Mouse (Mus musculus): ENCODE data around the gene Kcnj6. TPM values are rescaled to one million over a fixed set of nuclear protein-coding genes. Genes with fewer than 3 reads are reported as not detected.
A peak's percentile ranks its signal among the peaks of the same experiment; 100 is the strongest.

Gene Kcnj6
- polyA plus RNA-seq, 1 experiment from 2014 or later = not detected

DNA sequence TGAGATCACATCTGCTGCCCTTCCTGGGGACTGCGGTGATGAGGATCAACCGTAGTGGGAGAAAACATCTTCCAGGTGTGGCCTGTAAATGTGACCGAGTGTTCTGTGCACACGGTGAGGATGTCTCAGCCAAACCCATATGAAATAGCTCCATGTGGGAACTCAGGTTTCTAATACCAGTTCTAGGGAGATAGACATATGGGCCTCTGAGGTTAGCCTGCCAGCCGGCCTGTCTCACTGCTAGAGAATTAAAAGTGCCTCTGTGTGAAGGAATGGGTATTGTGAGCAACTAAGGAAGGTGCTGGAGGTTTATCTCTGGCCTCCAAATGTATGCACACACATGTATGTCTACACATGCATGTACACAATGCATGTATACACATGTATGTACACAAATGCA is 129.1 kb downstream of the Kcnj6 start:
- no peak overlapping the region for H3K27ac ChIP-seq
- H3K36me3 ChIP-seq = no peaks in the 10 kb centered on the region
- WGBS = 75% methylated on average over 5 of the region's 5 CpGs
- no peak for DNase-seq (ENCODE audit: low spot score)
- no peak overlapping the region for H3K4me3 ChIP-seq
- H3K4me1 ChIP-seq (replicated peaks) = peaks cover 12% of the 10 kb centered on the region
- H3K27me3 ChIP-seq (ENCODE audit: insufficient read depth, poor library complexity, severe bottlenecking) = no peaks in the 10 kb centered on the region
- 0 out of 2 replicates have a peak, but pooled peaks cover 4% of the 10 kb centered on the region for H3K9me3 ChIP-seq

DNA sequence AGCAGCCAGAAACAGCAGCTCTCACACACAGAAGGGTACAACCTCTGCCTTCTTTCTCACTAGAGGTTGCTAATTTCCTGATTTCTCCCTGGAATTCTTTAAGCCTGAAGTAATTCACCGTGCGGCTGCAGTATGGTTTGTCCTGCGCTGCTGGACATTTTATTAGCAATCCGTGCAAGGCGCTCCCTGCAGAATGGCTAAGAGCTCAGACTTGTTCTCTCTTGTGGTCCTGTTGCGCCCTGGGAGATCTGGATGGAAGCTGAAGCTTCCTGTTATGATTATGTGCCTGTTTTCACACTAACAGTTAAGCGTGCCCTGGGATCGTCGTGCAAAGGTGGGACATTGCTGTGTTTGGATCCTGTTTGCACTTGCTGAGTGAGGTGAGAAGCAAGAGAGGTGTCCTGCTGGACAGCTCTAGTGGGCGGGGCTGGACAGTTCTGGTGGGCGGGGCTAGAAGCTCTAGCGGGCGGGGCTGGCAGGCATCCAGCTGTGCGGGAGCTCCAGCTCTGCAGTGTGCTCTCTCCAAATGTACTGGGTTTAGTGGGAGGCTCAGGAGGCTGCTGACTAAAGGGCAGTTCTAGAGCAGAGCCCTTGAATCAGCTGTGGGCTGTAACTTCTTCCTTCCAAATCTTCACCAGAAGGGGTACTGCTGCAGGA is 131.1 kb downstream of the Kcnj6 start:
- H3K4me1 ChIP-seq (replicated peaks) = no peaks in the 10 kb centered on the region; the same call in 1 of the 2 replicates
- H3K36me3 ChIP-seq = no peaks in the 10 kb centered on the region
- 53% methylated on average over 14 of the region's 14 CpGs for WGBS
- H3K9me3 ChIP-seq = 0 out of 2 replicates have a peak, but pooled peaks cover 4% of the 10 kb centered on the region
- no peak overlapping the region for H3K4me3 ChIP-seq
- H3K27ac ChIP-seq = no peak overlapping the region
- no peaks in the 10 kb centered on the region for H3K27me3 ChIP-seq (ENCODE audit: insufficient read depth, poor library complexity, severe bottlenecking)
- peak; percentile 25 for DNase-seq (ENCODE audit: low spot score)

- WGBS = 91% methylated on average over 1 of the region's 1 CpGs
- no peaks in the 10 kb centered on the region for H3K27me3 ChIP-seq (ENCODE audit: insufficient read depth, poor library complexity, severe bottlenecking)
- H3K27ac ChIP-seq = no peak overlapping the region
- H3K4me1 ChIP-seq (replicated peaks) = no peaks in the 10 kb centered on the region; the same call in 1 of the 2 replicates
- 0 out of 2 replicates have a peak, but pooled peaks cover 4% of the 10 kb centered on the region for H3K9me3 ChIP-seq
- no peak for DNase-seq (ENCODE audit: low spot score)
- no peak overlapping the region for H3K4me3 ChIP-seq
- H3K36me3 ChIP-seq = no peaks in the 10 kb centered on the region
Measured at GRCm38 (mm10) chr16:94865796-94866195, 131.7 kb downstream of the Kcnj6 start.

- H3K27me3 ChIP-seq (ENCODE audit: insufficient read depth, poor library complexity, severe bottlenecking) = no peaks in the 10 kb centered on the region
- 93% methylated on average over 7 of the region's 7 CpGs for WGBS
- no peaks in the 10 kb centered on the region for H3K36me3 ChIP-seq
- no peak for DNase-seq (ENCODE audit: low spot score)
- no peak overlapping the region for H3K27ac ChIP-seq
- H3K4me1 ChIP-seq (replicated peaks) = no peaks in the 10 kb centered on the region; the same call in 1 of the 2 replicates
- H3K4me3 ChIP-seq = no peak overlapping the region
- H3K9me3 ChIP-seq = 0 out of 2 replicates have a peak, but pooled peaks cover 4% of the 10 kb centered on the region
Measured at GRCm38 (mm10) chr16:94865101-94865500, 132.4 kb downstream of the Kcnj6 start.

- H3K27me3 ChIP-seq (ENCODE audit: insufficient read depth, poor library complexity, severe bottlenecking) = no peaks in the 10 kb centered on the region
- no peaks in the 10 kb centered on the region for H3K36me3 ChIP-seq
- WGBS = 92% methylated on average over 5 of the region's 5 CpGs
- H3K9me3 ChIP-seq = 0 out of 2 replicates have a peak, but pooled peaks cover 4% of the 10 kb centered on the region
- H3K4me1 ChIP-seq (replicated peaks) = no peaks in the 10 kb centered on the region; the same call in 1 of the 2 replicates
- H3K27ac ChIP-seq = no peak overlapping the region
- no peak overlapping the region for H3K4me3 ChIP-seq
- no peak for DNase-seq (ENCODE audit: low spot score)
Measured at GRCm38 (mm10) chr16:94863475-94863874, 134.0 kb downstream of the Kcnj6 start.

DNA sequence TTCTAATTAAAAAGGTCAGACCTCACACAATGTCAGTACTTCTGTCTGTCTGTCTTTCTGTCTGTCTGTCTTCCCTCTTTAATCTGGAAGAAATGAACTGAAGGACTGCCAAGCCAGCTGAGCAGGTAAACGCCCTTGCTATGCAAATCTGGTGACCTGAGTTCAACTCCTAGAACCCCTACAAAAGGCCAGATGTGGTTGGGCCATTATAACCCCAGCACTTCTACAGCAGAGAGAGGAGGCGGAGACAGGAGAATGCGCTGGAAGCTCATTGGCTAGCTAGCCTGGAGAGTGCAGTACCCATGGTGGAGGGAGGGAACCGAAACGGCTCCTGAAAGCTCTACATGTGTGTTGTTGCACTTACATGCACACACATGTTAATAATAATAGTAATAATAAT is 141.5 kb downstream of the Kcnj6 start:
- WGBS = 91% methylated on average over 5 of the region's 5 CpGs
- H3K4me1 ChIP-seq (replicated peaks) = no peaks in the 10 kb centered on the region
- DNase-seq (ENCODE audit: low spot score) = no peak
- no peaks in the 10 kb centered on the region for H3K9me3 ChIP-seq
- H3K27ac ChIP-seq = no peak overlapping the region
- no peak overlapping the region for H3K4me3 ChIP-seq
- H3K36me3 ChIP-seq = no peaks in the 10 kb centered on the region
- no peaks in the 10 kb centered on the region for H3K27me3 ChIP-seq (ENCODE audit: insufficient read depth, poor library complexity, severe bottlenecking)

GRCm38 (mm10) chr16:94852407-94853160 is 144.9 kb downstream of the Kcnj6 start:
- no peaks in the 10 kb centered on the region for H3K9me3 ChIP-seq
- WGBS = 78% methylated on average over 19 of the region's 19 CpGs

GRCm38 (mm10) chr16:94850393-94850792 is 147.1 kb downstream of the Kcnj6 start:
- 39% methylated on average over 14 of the region's 14 CpGs for WGBS

More at GRCm38 (mm10) chr16:94852407-94853160, 144.9 kb downstream of the Kcnj6 start:
- no peak for DNase-seq (ENCODE audit: low spot score)
- H3K27ac ChIP-seq = no peak overlapping the region
- H3K27me3 ChIP-seq (ENCODE audit: insufficient read depth, poor library complexity, severe bottlenecking) = no peaks in the 10 kb centered on the region
- H3K4me3 ChIP-seq = no peak overlapping the region
- peaks cover 9% of the 10 kb centered on the region for H3K4me1 ChIP-seq (replicated peaks)
- H3K36me3 ChIP-seq = no peaks in the 10 kb centered on the region

GRCm38 (mm10) chr16:94845996-94846395 is 151.5 kb downstream of the Kcnj6 start:
- H3K4me3 ChIP-seq = no peak overlapping the region
- H3K4me1 ChIP-seq (replicated peaks) = peaks cover 9% of the 10 kb centered on the region
- no peak overlapping the region for H3K27ac ChIP-seq
- H3K27me3 ChIP-seq (ENCODE audit: insufficient read depth, poor library complexity, severe bottlenecking) = no peaks in the 10 kb centered on the region
- 89% methylated on average over 5 of the region's 5 CpGs for WGBS
- no peak for DNase-seq (ENCODE audit: low spot score)
- no peaks in the 10 kb centered on the region for H3K36me3 ChIP-seq
- no peaks in the 10 kb centered on the region for H3K9me3 ChIP-seq

More at GRCm38 (mm10) chr16:94850393-94850792, 147.1 kb downstream of the Kcnj6 start:
- peaks cover 9% of the 10 kb centered on the region for H3K4me1 ChIP-seq (replicated peaks)
- H3K27me3 ChIP-seq (ENCODE audit: insufficient read depth, poor library complexity, severe bottlenecking) = no peaks in the 10 kb centered on the region
- no peak overlapping the region for H3K4me3 ChIP-seq
- no peak for DNase-seq (ENCODE audit: low spot score)
- H3K36me3 ChIP-seq = no peaks in the 10 kb centered on the region
- H3K27ac ChIP-seq = 0 out of 2 replicates have a peak overlapping the region, but pooled peaks have one; percentile 51
- H3K9me3 ChIP-seq = no peaks in the 10 kb centered on the region

DNA sequence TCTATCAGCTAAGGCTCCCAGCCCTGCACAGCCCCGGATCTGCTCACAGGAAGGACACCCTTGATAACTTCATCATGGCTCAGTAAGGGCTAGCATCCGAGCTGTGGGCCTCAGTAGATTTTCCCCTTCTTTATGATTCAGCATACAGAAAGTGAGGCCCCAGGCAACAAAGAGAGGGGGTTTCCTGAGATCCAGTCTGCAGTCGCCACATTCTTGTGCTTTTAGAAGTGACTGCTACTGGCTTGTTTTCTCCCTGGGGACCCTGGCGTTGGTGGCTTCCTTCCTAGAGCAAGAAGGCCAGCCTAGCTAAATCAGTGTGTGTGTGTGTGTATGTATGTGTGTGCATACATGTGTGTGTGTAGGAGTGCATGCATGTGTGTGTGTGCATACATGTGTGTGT is 152.7 kb downstream of the Kcnj6 start:
- DNase-seq (ENCODE audit: low spot score) = no peak
- no peaks in the 10 kb centered on the region for H3K9me3 ChIP-seq
- H3K27ac ChIP-seq = no peak overlapping the region
- no peak overlapping the region for H3K4me3 ChIP-seq
- whole genome bisulfite sequencing = 59% methylated on average over 4 of the region's 4 CpGs
- H3K4me1 ChIP-seq (replicated peaks) = no peaks in the 10 kb centered on the region
- H3K36me3 ChIP-seq = no peaks in the 10 kb centered on the region
- no peaks in the 10 kb centered on the region for H3K27me3 ChIP-seq (ENCODE audit: insufficient read depth, poor library complexity, severe bottlenecking)

GRCm38 (mm10) chr16:94839398-94839797 is 158.1 kb downstream of the Kcnj6 start:
- 56% methylated on average over 6 of the region's 6 CpGs for WGBS
- no peak for DNase-seq (ENCODE audit: low spot score)
- H3K27me3 ChIP-seq (ENCODE audit: insufficient read depth, poor library complexity, severe bottlenecking) = no peaks in the 10 kb centered on the region
- H3K36me3 ChIP-seq = no peaks in the 10 kb centered on the region
- no peak overlapping the region for H3K27ac ChIP-seq
- 0 out of 2 replicates have a peak, but pooled peaks cover 2% of the 10 kb centered on the region for H3K9me3 ChIP-seq
- H3K4me3 ChIP-seq = no peak overlapping the region
- no peaks in the 10 kb centered on the region for H3K4me1 ChIP-seq (replicated peaks)

DNA sequence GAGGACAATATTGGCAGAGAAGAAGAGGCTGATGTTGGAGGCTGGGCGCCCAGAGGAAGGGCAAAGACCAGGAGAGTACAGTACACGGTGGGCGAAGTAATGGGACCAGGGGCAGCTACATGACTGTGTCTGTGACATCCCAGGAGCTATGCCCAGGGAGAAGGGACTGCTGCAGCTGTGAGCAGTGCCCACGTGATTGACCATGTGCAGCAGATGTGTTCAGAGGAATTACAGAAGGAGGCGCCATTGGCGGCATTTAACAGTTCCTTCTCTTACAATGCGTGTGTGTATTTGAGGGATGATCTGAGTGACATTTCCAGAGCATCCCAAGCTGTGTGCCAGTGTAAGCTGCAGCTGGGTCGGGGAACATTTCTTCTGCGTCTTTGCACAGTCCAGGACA is 159.6 kb downstream of the Kcnj6 start:
- no peak for DNase-seq (ENCODE audit: low spot score)
- Histone ChIP-seq H3K27ac (no peak overlapping the region), H3K4me1 (replicated peaks) (no peaks in the 10 kb centered on the region), H3K27me3 (ENCODE audit: insufficient read depth, poor library complexity, severe bottlenecking) (no peaks in the 10 kb centered on the region), H3K4me3 (no peak overlapping the region), H3K9me3 (0 out of 2 replicates have a peak, but pooled peaks cover 2% of the 10 kb centered on the region), H3K36me3 (no peaks in the 10 kb centered on the region)
- 87% methylated on average over 9 of the region's 9 CpGs for WGBS

DNA sequence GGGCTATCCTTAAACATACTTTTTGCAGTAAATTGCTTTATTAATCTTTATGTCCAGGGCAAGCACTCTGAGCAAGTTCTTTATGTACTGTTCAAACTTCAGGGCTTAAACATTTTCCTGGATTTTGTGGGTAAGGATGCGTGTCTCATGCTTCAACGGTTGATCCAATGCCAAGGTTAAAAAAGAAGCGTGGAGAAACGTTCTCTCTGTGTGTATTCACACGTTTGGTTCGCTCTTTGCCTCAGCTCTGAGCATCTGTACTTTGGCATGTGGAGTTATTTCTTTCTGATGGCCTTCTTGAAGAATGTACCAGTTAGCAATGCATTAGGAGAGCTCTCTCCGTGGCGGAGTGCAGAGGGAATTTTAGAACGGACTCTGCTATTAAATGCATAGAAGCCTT is 163.0 kb downstream of the Kcnj6 start:
- WGBS = 94% methylated on average over 9 of the region's 9 CpGs
- no peak for DNase-seq (ENCODE audit: low spot score)
- Histone ChIP-seq H3K9me3 (0 out of 2 replicates have a peak, but pooled peaks cover 2% of the 10 kb centered on the region), H3K4me1 (replicated peaks) (no peaks in the 10 kb centered on the region), H3K27ac (no peak overlapping the region), H3K36me3 (no peaks in the 10 kb centered on the region), H3K4me3 (no peak overlapping the region), H3K27me3 (ENCODE audit: insufficient read depth, poor library complexity, severe bottlenecking) (no peaks in the 10 kb centered on the region)

All from hindbrain, embryonic 10.5 days (tissue).